Mouse (Mus musculus) megakaryocyte, embryonic 14.5 days (primary cell): ENCODE measurements around the gene Mmrn2. TPM values are rescaled to one million over a fixed set of nuclear protein-coding genes. Genes with fewer than 3 reads are reported as not detected.

Source experiments
- H3K27me3 ChIP-seq: replicated peaks from 2 replicates; pipeline ENCODE3; 2012; ENCODE audit warnings: inconsistent platforms
- H3K36me3 ChIP-seq: replicated peaks from 2 replicates; pipeline ENCODE3; 2012; ENCODE audit warnings: low read length, inconsistent platforms, mixed read lengths
- H3K4me1 ChIP-seq: 2 replicates; pipeline ENCODE4 v1.6.1; 2012; ENCODE audit warnings: inconsistent platforms
- H3K4me3 ChIP-seq: replicated peaks from 2 replicates; pipeline ENCODE3; 2012; ENCODE audit warnings: moderate library complexity, mild to moderate bottlenecking, inconsistent platforms
- H3K9me3 ChIP-seq: 2 replicates; pipeline ENCODE4 v1.6.1; 2012; ENCODE audit warnings: inconsistent platforms
- FLI1 ChIP-seq: IDR thresholded peaks from 2 replicates; pipeline ENCODE4 v1.6.1; 2012; ENCODE audit warnings: low read length, inconsistent platforms, mixed read lengths
- GATA1 ChIP-seq: IDR thresholded peaks from 3 replicates; pipeline ENCODE4 v1.6.1; 2012; ENCODE audit warnings: mixed read lengths, low read length, inconsistent platforms, borderline replicate concordance
- polyA plus RNA-seq: library from polyadenylated mRNA; stranded (reverse); fragments of >175 nt; gene quantifications from 2 replicates; pipeline ENCODE4 v1.2.3, GENCODE M21; 2012; ENCODE audit warnings: low replicate concordance; ENCODE audit not compliant: insufficient read depth

Mmrn2 gene
- polyA plus RNA-seq, 1 experiment, result not detected

- H3K4me3 ChIP-seq, result no peak overlapping the region
Observed at GRCm38 (mm10) chr14:34371763-34372162, 3.5 kb upstream of the Mmrn2 start.

DNA sequence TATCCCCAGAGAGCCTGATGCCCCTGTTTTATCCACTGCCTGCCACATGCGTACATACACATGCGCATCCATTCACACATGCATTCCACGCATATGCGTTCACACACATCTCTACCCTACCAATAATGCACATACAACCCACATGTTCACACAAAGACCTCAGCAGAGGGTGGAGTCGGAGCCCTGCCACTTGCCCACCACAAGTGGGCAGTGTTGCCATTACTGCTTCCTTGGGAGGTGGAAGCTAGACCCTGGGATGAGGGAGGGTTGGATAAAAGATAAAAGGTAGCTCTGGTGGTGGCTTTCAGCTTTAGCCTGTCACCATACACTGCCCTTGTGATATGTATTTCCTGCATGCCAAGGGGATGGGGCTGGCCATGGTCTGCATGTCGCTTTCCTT, 2.6 kb upstream of the Mmrn2 start:
- TF ChIP-seq GATA1 (no peak), FLI1 (no peak)
- Histone ChIP-seq H3K9me3 (no peaks in the 10 kb centered on the region; the same call in 1 of the 2 replicates), H3K36me3 (no peaks in the 10 kb centered on the region), H3K27me3 (peaks cover 35% of the 10 kb centered on the region), H3K4me1 (no peaks in the 10 kb centered on the region), H3K4me3 (no peak overlapping the region)

More at GRCm38 (mm10) chr14:34371763-34372162, 3.5 kb upstream of the Mmrn2 start:
- no peaks in the 10 kb centered on the region for H3K4me1 ChIP-seq
- TF ChIP-seq FLI1 (no peak), GATA1 (no peak)
- peaks cover 33% of the 10 kb centered on the region for H3K27me3 ChIP-seq
- no peaks in the 10 kb centered on the region for H3K36me3 ChIP-seq
- H3K9me3 ChIP-seq, result no peaks in the 10 kb centered on the region; the same call in 1 of the 2 replicates

GRCm38 (mm10) chr14:34373581-34373980, 1.7 kb upstream of the Mmrn2 start:
- Histone ChIP-seq H3K27me3 (peaks cover 39% of the 10 kb centered on the region), H3K36me3 (no peaks in the 10 kb centered on the region), H3K4me3 (no peak overlapping the region), H3K4me1 (no peaks in the 10 kb centered on the region), H3K9me3 (no peaks in the 10 kb centered on the region; the same call in 1 of the 2 replicates)
- TF ChIP-seq GATA1 (no peak), FLI1 (no peak)

DNA sequence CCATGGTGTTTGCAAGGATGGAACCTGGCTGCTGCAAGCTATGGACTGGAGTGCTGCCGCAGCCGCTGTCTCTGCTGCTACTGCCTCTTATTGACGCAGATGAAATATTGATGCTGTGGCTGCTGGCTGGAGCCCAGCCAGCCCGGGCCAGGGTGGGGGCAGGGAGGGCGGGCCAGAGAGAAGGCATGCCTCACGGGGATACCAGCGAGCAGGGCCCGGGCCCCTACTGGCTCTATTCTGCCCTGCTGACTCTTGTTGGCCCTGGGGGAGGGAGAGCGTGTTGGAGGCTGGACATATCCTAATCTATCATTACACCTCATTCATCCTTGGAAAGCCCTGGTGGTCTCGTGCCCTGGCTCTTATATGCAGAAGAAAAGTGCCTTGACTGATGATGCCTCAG, 688 bp upstream of the Mmrn2 start, which contains the start of gene Sncg:
TSS of gene Sncg (minus strand) at position 213 of the 400 bp plus-strand sequence.
- TF ChIP-seq GATA1, result no peak
- no peak for TF ChIP-seq FLI1

GRCm38 (mm10) chr14:34375941-34376340, 676 bp downstream of the Mmrn2 start:
- H3K4me3 ChIP-seq, result no peak overlapping the region
- H3K27me3 ChIP-seq, result peaks cover 37% of the 10 kb centered on the region
- no peaks in the 10 kb centered on the region; the same call in 1 of the 2 replicates for H3K9me3 ChIP-seq
- H3K36me3 ChIP-seq, result no peaks in the 10 kb centered on the region
- no peaks in the 10 kb centered on the region for H3K4me1 ChIP-seq
- TF ChIP-seq GATA1 (no peak), FLI1 (no peak)

More for the DNA sequence above, 688 bp upstream of the Mmrn2 start, which contains the start of gene Sncg:
- no peaks in the 10 kb centered on the region for H3K4me1 ChIP-seq
- peaks cover 37% of the 10 kb centered on the region for H3K27me3 ChIP-seq
- no peaks in the 10 kb centered on the region; the same call in 1 of the 2 replicates for H3K9me3 ChIP-seq
- H3K4me3 ChIP-seq, result no peak within 1 kb of the TSS
- H3K36me3 ChIP-seq, result no peaks in the 10 kb centered on the region

DNA sequence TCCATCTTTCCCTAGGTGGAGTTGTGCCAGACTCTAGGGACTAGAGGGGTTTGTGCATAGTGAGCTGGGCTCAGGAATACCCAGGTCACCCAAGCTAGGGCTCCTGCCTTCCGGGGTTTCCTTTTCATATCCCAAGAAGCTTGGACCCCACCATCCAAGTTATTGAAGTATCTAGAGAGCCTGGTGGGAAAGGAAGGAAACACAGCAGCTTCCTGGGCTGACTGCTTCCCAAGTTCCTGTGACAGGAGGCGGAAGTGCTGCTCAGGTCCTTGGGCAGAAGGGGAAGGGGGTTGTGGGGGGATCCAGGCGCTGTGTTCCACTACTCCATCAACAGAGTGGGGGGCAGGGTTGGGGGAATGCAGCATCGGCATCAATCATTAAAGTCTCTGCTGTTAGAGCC, 1.9 kb downstream of the Mmrn2 start:
- no peak for TF ChIP-seq FLI1
- no peak for TF ChIP-seq GATA1
- H3K27me3 ChIP-seq, result peaks cover 34% of the 10 kb centered on the region
- H3K9me3 ChIP-seq, result no peaks in the 10 kb centered on the region; the same call in 1 of the 2 replicates
- H3K36me3 ChIP-seq, result no peaks in the 10 kb centered on the region
- H3K4me1 ChIP-seq, result no peaks in the 10 kb centered on the region
- no peak overlapping the region for H3K4me3 ChIP-seq

GRCm38 (mm10) chr14:34378560-34379331, 3.5 kb downstream of the Mmrn2 start:
- Histone ChIP-seq H3K4me1 (no peaks in the 10 kb centered on the region), H3K36me3 (no peaks in the 10 kb centered on the region), H3K9me3 (0 out of 2 replicates have a peak, but pooled peaks cover 5% of the 10 kb centered on the region), H3K4me3 (no peak overlapping the region), H3K27me3 (peaks cover 28% of the 10 kb centered on the region)
- TF ChIP-seq FLI1 (no peak), GATA1 (no peak)

DNA sequence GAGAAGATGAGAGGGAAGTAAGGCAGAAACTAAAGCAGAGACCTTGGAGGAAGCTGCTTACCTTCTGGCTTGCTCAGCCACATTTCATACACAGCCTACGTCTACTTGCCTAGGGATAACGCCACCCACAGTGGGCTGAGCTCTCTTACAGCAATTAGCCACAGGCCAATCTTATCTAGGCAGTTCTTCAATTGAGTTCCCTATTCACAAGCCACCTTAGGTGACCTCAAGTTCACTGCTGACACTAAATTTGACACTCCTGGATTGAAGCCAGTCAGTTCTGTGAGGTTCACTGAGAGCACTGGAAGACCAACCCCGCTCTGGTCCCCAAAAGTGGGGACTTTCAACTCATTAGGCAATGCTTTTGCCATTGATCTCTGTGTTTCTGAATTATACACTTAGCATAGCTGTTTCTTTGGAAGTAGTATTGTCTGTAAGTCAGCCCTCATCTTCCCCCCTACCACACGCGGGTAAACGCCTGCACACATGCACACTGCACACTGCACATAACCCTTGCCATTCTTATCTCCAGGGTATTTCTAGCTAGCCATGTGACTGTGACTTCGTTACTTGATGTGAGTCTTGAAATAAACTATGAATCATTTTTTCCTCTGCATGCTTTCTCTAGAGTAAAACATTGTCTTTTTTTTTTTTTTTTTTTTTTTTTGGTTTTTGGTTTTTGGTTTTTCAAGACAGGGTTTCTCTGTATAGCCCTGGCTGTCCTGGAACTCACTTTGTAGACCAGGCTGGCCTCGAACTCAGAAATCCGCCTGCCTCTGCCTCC, 7.8 kb downstream of the Mmrn2 start:
- no peak overlapping the region for H3K4me3 ChIP-seq
- H3K9me3 ChIP-seq, result 0 out of 2 replicates have a peak, but pooled peaks cover 5% of the 10 kb centered on the region
- H3K36me3 ChIP-seq, result no peaks in the 10 kb centered on the region
- peaks cover 4% of the 10 kb centered on the region for H3K27me3 ChIP-seq
- TF ChIP-seq GATA1 (no peak), FLI1 (no peak)
- no peaks in the 10 kb centered on the region for H3K4me1 ChIP-seq

DNA sequence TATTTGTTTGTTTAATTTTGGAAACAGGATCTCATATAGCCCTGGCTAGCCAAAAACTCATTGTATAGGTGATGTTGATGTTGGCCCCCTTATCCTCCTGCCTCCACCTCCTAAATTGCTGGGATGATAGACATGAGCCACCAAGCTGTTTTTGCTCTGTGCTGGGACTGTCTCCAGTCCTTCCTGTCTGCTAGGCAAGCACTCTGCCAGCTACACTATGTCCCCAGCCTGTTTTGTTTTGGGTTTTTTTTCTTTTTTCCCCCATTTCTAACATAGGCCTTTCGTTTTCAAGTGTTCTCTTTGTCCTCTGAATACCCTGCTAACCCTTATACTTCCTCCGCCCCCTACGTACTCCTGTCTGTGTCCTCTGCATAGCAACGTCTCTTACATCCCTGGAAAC, 18.0 kb downstream of the Mmrn2 start:
- no peak for TF ChIP-seq FLI1
- Histone ChIP-seq H3K9me3 (peaks cover 3% of the 10 kb centered on the region), H3K4me1 (no peaks in the 10 kb centered on the region), H3K27me3 (peaks cover 5% of the 10 kb centered on the region), H3K4me3 (no peak overlapping the region), H3K36me3 (no peaks in the 10 kb centered on the region)

GRCm38 (mm10) chr14:34397871-34398270, 22.6 kb downstream of the Mmrn2 start:
- peaks cover 6% of the 10 kb centered on the region for H3K27me3 ChIP-seq
- no peak overlapping the region for H3K4me3 ChIP-seq
- TF ChIP-seq FLI1, result no peak
- TF ChIP-seq GATA1, result no peak
- no peaks in the 10 kb centered on the region for H3K36me3 ChIP-seq
- H3K9me3 ChIP-seq, result no peaks in the 10 kb centered on the region
- H3K4me1 ChIP-seq, result no peaks in the 10 kb centered on the region
